Mouse (Mus musculus): ENCODE data around the gene Scn1b. TPM values are rescaled to one million over a fixed set of nuclear protein-coding genes. Genes with fewer than 3 reads are reported as not detected.

The Scn1b gene
- polyA plus RNA-seq, 1 experiment, result 30.7 TPM

DNA sequence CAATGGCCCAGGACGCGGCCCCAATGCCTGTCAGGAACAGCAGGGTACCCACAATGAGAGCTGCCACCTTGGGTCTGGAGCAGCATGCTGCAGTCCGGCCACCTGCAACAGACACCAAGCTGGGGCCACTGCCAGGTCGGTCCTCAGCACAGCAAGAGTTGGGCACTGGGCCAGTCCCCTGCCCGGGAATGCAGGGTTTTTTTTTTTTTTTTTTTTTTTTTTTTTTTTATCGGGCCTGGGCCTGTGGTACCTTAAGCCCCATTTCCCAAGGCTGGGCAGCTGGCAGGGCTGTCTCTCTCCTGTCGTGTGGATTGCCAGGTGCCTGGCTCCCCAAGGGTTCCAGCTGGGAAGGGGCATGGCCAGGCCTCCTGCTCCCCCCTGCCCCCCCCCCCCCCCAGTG, 17.7 kb downstream of the Scn1b start:
- TF ChIP-seq POLR2A (IDR thresholded peaks at IDR 0.05; ENCODE audit: borderline replicate concordance, low read depth, low read length), result no peak
- TF ChIP-seq CTCF (IDR thresholded peaks at IDR 0.05; ENCODE audit: low read depth, low read length), result no peak
- peaks cover 25% of the 10 kb centered on the region for H3K4me1 ChIP-seq (ENCODE audit: control insufficient read depth, insufficient read depth, low read length)
- H3K4me3 ChIP-seq (ENCODE audit: insufficient read depth, low read length), result no peak overlapping the region

DNA sequence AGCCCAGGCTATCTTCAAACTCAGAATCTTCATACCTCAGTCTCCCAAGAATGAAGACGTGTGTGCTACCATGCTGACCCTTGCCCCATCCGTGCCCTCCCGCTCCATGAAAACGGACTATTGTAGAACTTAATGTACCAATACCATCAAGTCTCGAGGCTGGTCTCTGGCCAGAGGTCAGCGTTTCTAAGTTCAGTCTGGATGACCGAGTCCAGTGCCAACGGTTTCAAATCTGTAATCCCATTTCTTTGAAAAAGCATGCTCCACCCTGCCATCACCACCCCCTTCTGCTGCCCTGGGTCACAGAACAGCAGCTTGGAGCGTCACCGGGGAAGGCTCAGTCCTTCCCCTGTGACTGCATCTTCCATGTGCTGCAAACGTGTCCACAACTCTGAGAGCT, 19.0 kb downstream of the Scn1b start:
- TF ChIP-seq CTCF (IDR thresholded peaks at IDR 0.05; ENCODE audit: low read depth, low read length) (no peak), POLR2A (IDR thresholded peaks at IDR 0.05; ENCODE audit: borderline replicate concordance, low read depth, low read length) (no peak)
- Histone ChIP-seq H3K4me1 (ENCODE audit: control insufficient read depth, insufficient read depth, low read length) (peaks cover 25% of the 10 kb centered on the region), H3K27ac (ENCODE audit: insufficient read depth, low read depth, low read length) (no peak overlapping the region), H3K4me3 (ENCODE audit: insufficient read depth, low read length) (no peak overlapping the region)

More for the DNA sequence above, 17.7 kb downstream of the Scn1b start:
- H3K27ac ChIP-seq (ENCODE audit: insufficient read depth, low read depth, low read length), result no peak overlapping the region

DNA sequence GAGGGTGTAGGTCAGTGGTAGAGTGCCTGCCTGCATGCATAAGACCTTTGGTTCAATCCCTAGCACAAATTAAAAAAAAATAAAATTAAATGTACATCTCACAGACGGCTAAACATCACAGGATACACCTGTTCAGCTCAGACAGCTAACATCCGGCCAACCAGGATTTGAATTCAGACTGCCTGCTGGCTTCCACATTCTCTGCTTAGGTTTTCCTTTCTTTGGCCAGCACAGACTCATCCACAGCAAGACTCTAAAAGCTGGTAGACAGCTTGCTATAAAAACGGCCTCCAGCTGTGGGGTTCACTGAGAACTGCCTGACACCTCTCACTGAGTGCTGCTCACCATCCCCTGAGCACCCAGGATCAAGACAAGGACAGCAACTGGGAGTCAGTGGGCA, 20.6 kb downstream of the Scn1b start:
- H3K4me1 ChIP-seq (ENCODE audit: control insufficient read depth, insufficient read depth, low read length), result peaks cover 17% of the 10 kb centered on the region
- TF ChIP-seq CTCF (IDR thresholded peaks at IDR 0.05; ENCODE audit: low read depth, low read length) (no peak), POLR2A (IDR thresholded peaks at IDR 0.05; ENCODE audit: borderline replicate concordance, low read depth, low read length) (no peak)
- no peak overlapping the region for H3K4me3 ChIP-seq (ENCODE audit: insufficient read depth, low read length)
- H3K27ac ChIP-seq (ENCODE audit: insufficient read depth, low read depth, low read length), result no peak overlapping the region

DNA sequence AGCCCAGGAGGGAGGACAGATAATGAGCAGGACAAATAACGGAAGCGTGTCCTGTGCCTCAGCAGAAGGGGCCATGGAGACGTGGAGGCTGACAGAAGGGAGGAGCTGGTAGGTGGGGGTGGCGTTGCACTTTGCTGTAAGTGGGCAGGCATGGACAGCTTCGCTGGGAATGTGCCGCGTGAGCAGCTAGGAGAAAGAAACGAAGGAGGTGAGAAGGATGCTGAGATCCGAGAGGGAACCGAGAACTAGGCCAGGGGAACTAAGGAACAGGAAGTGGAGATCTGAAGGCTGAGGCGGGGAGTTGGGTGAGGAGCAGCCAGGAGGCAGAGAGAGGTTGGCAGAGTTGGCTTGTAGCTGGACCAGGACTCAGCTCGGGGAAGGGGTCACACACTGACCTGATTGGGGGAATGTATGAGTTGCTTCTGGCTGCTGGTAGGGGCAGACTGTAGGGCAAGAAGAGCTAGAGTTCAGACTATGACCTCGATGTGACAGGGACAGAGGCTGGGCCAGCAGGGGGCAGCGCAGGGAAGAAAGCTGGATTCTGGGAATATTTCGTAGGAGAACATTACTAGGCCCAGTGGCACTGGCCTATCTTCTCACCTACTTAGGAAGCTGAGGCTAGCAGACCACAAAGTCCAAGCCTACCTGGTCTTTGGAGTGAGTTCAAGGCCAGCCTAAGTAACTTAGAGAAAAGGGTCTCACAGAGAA, 21.6 kb downstream of the Scn1b start:
- H3K4me1 ChIP-seq (ENCODE audit: control insufficient read depth, insufficient read depth, low read length), result peaks cover 15% of the 10 kb centered on the region
- H3K4me3 ChIP-seq (ENCODE audit: insufficient read depth, low read length), result peak overlapping the region; percentile 20; the same call in 1 of the 2 replicates
- H3K27ac ChIP-seq (ENCODE audit: insufficient read depth, low read depth, low read length), result no peak overlapping the region
- TF ChIP-seq POLR2A (IDR thresholded peaks at IDR 0.05; ENCODE audit: borderline replicate concordance, low read depth, low read length) (no peak), CTCF (IDR thresholded peaks at IDR 0.05; ENCODE audit: low read depth, low read length) (peak; percentile 99)

DNA sequence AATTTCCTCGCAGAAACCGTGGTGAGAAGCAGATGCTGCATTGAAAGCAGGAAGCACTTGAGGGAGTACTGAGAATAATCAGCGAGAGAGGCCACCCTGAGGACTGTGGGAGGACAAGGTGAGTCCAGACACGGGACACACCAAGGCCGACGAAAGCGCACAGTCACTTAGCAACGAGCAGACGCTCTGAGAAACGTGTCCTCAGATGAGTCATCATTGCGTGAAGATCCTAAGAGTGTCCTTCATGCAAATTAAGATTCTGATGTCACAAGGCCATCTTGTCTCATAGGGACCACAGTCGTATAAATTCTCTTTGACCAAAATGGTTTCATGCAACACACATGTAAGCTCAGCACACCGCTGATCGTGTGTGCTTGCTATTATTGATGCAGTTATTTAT, 26.0 kb downstream of the Scn1b start:
- no peak for TF ChIP-seq CTCF (IDR thresholded peaks at IDR 0.05; ENCODE audit: low read depth, low read length)
- no peak for TF ChIP-seq POLR2A (IDR thresholded peaks at IDR 0.05; ENCODE audit: borderline replicate concordance, low read depth, low read length)
- Histone ChIP-seq H3K4me3 (ENCODE audit: insufficient read depth, low read length) (no peak overlapping the region), H3K27ac (ENCODE audit: insufficient read depth, low read depth, low read length) (no peak overlapping the region), H3K4me1 (ENCODE audit: control insufficient read depth, insufficient read depth, low read length) (peaks cover 9% of the 10 kb centered on the region)

GRCm38 (mm10) chr7:31099612-31099982, 27.2 kb downstream of the Scn1b start:
- Histone ChIP-seq H3K27ac (ENCODE audit: insufficient read depth, low read depth, low read length) (no peak overlapping the region), H3K4me3 (ENCODE audit: insufficient read depth, low read length) (no peak overlapping the region), H3K4me1 (ENCODE audit: control insufficient read depth, insufficient read depth, low read length) (peaks cover 6% of the 10 kb centered on the region; the same call in 1 of the 2 replicates)
- TF ChIP-seq POLR2A (IDR thresholded peaks at IDR 0.05; ENCODE audit: borderline replicate concordance, low read depth, low read length), result no peak

DNA sequence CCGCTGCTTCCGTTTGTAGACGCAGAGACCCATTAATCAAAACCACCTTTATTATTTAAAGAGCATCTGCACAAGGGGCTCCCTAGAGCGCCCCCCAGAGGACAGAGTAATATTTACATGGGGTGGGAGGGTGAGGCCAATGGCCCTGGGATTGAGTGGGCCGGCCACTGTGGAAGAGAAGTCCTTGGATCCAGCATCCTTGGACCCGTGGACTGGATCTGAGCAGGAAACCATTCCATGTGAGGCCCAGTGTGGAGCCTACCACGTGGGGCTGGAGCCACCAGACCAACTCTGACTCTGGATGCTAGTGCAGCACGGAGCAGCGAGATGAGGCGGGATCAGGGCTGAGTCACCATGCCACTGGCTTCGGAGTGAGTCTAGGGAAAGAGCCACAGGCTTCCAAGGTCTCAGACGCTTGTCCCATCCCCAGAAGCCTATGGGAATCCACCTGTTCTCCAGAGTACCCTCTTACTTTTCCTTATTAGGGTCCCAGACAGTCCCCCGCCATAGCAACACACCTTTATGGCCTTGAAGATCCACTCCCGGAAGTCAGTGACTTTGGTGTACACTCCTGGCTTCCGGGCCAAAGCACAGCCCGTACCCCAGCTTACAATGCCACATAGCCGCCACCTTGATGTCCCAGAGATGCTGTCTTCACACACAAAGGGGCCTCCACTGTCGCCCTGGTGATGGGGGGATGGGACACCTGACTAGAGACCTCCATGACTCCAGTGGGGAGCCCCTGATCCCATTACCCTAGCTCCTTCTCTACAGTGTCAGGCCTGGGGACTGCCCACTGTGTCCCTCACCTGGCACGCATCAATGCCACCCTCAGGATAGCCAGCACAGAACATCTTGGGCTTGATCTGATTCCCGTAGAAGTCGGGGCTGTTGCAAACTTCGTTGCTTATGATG, 27.8 kb downstream of the Scn1b start:
- Histone ChIP-seq H3K4me1 (ENCODE audit: control insufficient read depth, insufficient read depth, low read length) (peaks cover 6% of the 10 kb centered on the region; the same call in 1 of the 2 replicates), H3K4me3 (ENCODE audit: insufficient read depth, low read length) (no peak overlapping the region), H3K27ac (ENCODE audit: insufficient read depth, low read depth, low read length) (no peak overlapping the region)
- no peak for TF ChIP-seq POLR2A (IDR thresholded peaks at IDR 0.05; ENCODE audit: borderline replicate concordance, low read depth, low read length)
- peak; percentile 23; the same call in 1 of the 2 replicates for TF ChIP-seq CTCF (IDR thresholded peaks at IDR 0.05; ENCODE audit: low read depth, low read length)

- no peak overlapping the region for H3K27ac ChIP-seq (ENCODE audit: insufficient read depth, low read depth, low read length)
- H3K4me3 ChIP-seq (ENCODE audit: insufficient read depth, low read length), result no peak overlapping the region
- peaks cover 6% of the 10 kb centered on the region; the same call in 1 of the 2 replicates for H3K4me1 ChIP-seq (ENCODE audit: control insufficient read depth, insufficient read depth, low read length)
- TF ChIP-seq POLR2A (IDR thresholded peaks at IDR 0.05; ENCODE audit: borderline replicate concordance, low read depth, low read length), result no peak
- peak; percentile 88 for TF ChIP-seq CTCF (IDR thresholded peaks at IDR 0.05; ENCODE audit: low read depth, low read length)
Observed at GRCm38 (mm10) chr7:31097583-31098248, 29.1 kb downstream of the Scn1b start.

GRCm38 (mm10) chr7:31096892-31097564, 29.8 kb downstream of the Scn1b start:
- H3K4me1 ChIP-seq (ENCODE audit: control insufficient read depth, insufficient read depth, low read length), result peaks cover 6% of the 10 kb centered on the region; the same call in 1 of the 2 replicates
- TF ChIP-seq CTCF (IDR thresholded peaks at IDR 0.05; ENCODE audit: low read depth, low read length) (no peak), POLR2A (IDR thresholded peaks at IDR 0.05; ENCODE audit: borderline replicate concordance, low read depth, low read length) (no peak)
- H3K27ac ChIP-seq (ENCODE audit: insufficient read depth, low read depth, low read length), result no peak overlapping the region
- no peak overlapping the region for H3K4me3 ChIP-seq (ENCODE audit: insufficient read depth, low read length)
